Mouse (Mus musculus): ENCODE data around the gene Dot1l. TPM values are rescaled to one million over a fixed set of nuclear protein-coding genes. Genes with fewer than 3 reads are reported as not detected.

Dot1l gene
- polyA plus RNA-seq, 1 experiment, result 45.9 TPM

GRCm38 (mm10) chr10:80843931-80844547 lies 89.0 kb downstream of the Dot1l start, which contains the start of gene Lingo3:
TSS of gene Lingo3 (minus strand) at chr10:80844039.
- no peak for TF ChIP-seq CTCF (IDR thresholded peaks at IDR 0.05; ENCODE audit: extremely low read depth, insufficient read depth, low read length)
- TF ChIP-seq POLR2A (IDR thresholded peaks at IDR 0.05; ENCODE audit: extremely low read depth, insufficient read depth, low read length), result no peak
- Histone ChIP-seq H3K4me1 (ENCODE audit: control insufficient read depth, insufficient read depth, low read length) (no peaks in the 10 kb centered on the region), H3K27ac (ENCODE audit: insufficient read depth, low read length) (peak within 1 kb of the TSS; percentile 49; the same call in 1 of the 2 replicates), H3K4me3 (ENCODE audit: insufficient read depth, low read length) (peak within 1 kb of the TSS; percentile 61)

Other genes starting within 250 kb of the Dot1l start
- gene Atp8b3, start 216.1 kb upstream of the Dot1l start, polyA plus RNA-seq (2012; rRNA removed), result 0.08 and 0.09 TPM in 2 replicates
- 44.7 and 45.0 TPM in 2 replicates for gene Rexo1, start 193.6 kb upstream of the Dot1l start, polyA plus RNA-seq (2012; rRNA removed)
- 34.7 and 36.9 TPM in 2 replicates for gene Klf16, start 177.9 kb upstream of the Dot1l start, polyA plus RNA-seq (2012; rRNA removed)
- gene Abhd17a, start 164.9 kb upstream of the Dot1l start, polyA plus RNA-seq (2012; rRNA removed), result 329 and 330 TPM in 2 replicates
- 63.2 and 63.9 TPM in 2 replicates for gene Scamp4, start 152.3 kb upstream of the Dot1l start, polyA plus RNA-seq (2012; rRNA removed)
- 4.0 and 4.3 TPM in 2 replicates for gene Adat3, start 152.3 kb upstream of the Dot1l start, polyA plus RNA-seq (2012; rRNA removed)
- 2.5 and 2.8 TPM in 2 replicates for gene Gm49322, start 149.2 kb upstream of the Dot1l start, polyA plus RNA-seq (2012; rRNA removed)
- gene Csnk1g2, start 132.4 kb upstream of the Dot1l start, polyA plus RNA-seq (2012; rRNA removed), result 294 and 314 TPM in 2 replicates
- gene Btbd2, start 98.1 kb upstream of the Dot1l start, polyA plus RNA-seq (2012; rRNA removed), result 98.8 and 102 TPM in 2 replicates
- gene Mknk2, start 77.1 kb upstream of the Dot1l start, polyA plus RNA-seq (2012; rRNA removed), result 47.1 and 54.0 TPM in 2 replicates
- gene Mob3a, start 53.2 kb upstream of the Dot1l start, polyA plus RNA-seq (2012; rRNA removed), result 7.9 and 9.4 TPM in 2 replicates
- 111 and 118 TPM in 2 replicates for gene Izumo4, start 53.0 kb upstream of the Dot1l start, polyA plus RNA-seq (2012; rRNA removed)
- gene Ap3d1, start 12.9 kb upstream of the Dot1l start, polyA plus RNA-seq (2012; rRNA removed), result 157 and 159 TPM in 2 replicates
- gene Sf3a2, start 43.0 kb downstream of the Dot1l start, polyA plus RNA-seq (2012; rRNA removed), result 38.9 and 46.1 TPM in 2 replicates
- 59.5 and 62.6 TPM in 2 replicates for gene Plekhj1, start 43.4 kb downstream of the Dot1l start, polyA plus RNA-seq (2012; rRNA removed)
- gene Amh, start 50.0 kb downstream of the Dot1l start, polyA plus RNA-seq (2012; rRNA removed), result 1.6 and 2.3 TPM in 2 replicates
- gene Jsrp1, start 58.3 kb downstream of the Dot1l start, polyA plus RNA-seq (2012; rRNA removed), result 4.7 and 5.0 TPM in 2 replicates
- 643 and 729 TPM in 2 replicates for gene Oaz1, start 71.5 kb downstream of the Dot1l start, polyA plus RNA-seq (2012; rRNA removed)
- gene Lingo3, start 88.8 kb downstream of the Dot1l start, polyA plus RNA-seq (2012; rRNA removed), result 24.8 and 29.4 TPM in 2 replicates
- 223 and 238 TPM in 2 replicates for gene Lsm7, start 100.0 kb downstream of the Dot1l start, polyA plus RNA-seq (2012; rRNA removed)
- gene Sppl2b, start 100.1 kb downstream of the Dot1l start, polyA plus RNA-seq (2012; rRNA removed), result 94.2 and 96.5 TPM in 2 replicates
- 0.21 and 0.40 TPM in 2 replicates for gene Tmprss9, start 116.6 kb downstream of the Dot1l start, polyA plus RNA-seq (2012; rRNA removed)
- gene Timm13, start 145.8 kb downstream of the Dot1l start, polyA plus RNA-seq (2012; rRNA removed), result 207 and 219 TPM in 2 replicates
- 23.6 and 24.5 TPM in 2 replicates for gene Lmnb2, start 163.0 kb downstream of the Dot1l start, polyA plus RNA-seq (2012; rRNA removed)
- gene Gadd45b, start 174.9 kb downstream of the Dot1l start, polyA plus RNA-seq (2012; rRNA removed), result 23.9 and 25.6 TPM in 2 replicates

Data from cortical plate, adult 2 months (tissue).